Mouse (Mus musculus) forelimb bud, embryonic 11.5 days (tissue): ENCODE data around the gene Zfp280b.
"Not testable (repeated sequence)": the region's sequence is repeated elsewhere in the genome, so short reads cannot be mapped to it uniquely, and the experiment has no call there.

ENCODE experiments used
- DNase-seq: peaks from one replicate; pipeline ENCODE4 v3.0.0-alpha.2; 2012; ENCODE audit warnings: low read depth, low spot score

Gene Zfp280b

GRCm38 (mm10) chr10:76032402-76033118, at the start of gene Zfp280b:
TSS of gene Zfp280b (plus strand) at chr10:76032650.
- DNase-seq: peak; percentile 95

- DNase-seq: no peak
Measured at GRCm38 (mm10) chr10:75990430-75991042, 41.9 kb upstream of the Zfp280b start.

DNA sequence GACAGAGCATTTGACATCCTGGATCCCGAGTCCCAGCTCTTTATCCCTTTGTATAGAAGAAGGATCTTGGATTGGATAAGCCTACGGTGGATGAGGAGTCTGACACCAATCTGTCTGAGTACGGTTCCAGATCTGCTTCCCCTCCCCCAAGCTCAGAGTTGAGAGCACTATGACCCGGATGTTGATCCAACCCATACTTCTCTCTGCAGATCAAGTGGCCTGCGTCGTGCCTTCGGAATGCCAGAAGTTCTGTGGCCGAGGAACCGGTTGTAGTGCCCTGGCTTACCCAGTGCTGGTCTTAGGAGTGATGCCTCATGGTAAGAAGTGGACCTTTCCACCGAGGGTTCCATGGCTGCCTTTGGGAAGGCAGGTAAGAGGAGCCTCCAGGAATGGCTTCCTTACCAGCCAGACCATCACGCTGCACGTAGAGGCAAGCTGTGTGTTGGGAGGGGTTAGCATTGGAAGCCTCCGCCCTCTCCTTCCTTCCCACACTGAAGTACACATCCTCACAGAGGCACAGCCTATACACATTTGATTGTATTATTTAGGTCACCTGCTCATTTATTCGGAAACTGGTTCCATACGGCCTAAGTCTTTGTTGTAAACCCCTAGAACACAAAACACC, 38.7 kb upstream of the Zfp280b start:
- DNase-seq: no peak

DNA sequence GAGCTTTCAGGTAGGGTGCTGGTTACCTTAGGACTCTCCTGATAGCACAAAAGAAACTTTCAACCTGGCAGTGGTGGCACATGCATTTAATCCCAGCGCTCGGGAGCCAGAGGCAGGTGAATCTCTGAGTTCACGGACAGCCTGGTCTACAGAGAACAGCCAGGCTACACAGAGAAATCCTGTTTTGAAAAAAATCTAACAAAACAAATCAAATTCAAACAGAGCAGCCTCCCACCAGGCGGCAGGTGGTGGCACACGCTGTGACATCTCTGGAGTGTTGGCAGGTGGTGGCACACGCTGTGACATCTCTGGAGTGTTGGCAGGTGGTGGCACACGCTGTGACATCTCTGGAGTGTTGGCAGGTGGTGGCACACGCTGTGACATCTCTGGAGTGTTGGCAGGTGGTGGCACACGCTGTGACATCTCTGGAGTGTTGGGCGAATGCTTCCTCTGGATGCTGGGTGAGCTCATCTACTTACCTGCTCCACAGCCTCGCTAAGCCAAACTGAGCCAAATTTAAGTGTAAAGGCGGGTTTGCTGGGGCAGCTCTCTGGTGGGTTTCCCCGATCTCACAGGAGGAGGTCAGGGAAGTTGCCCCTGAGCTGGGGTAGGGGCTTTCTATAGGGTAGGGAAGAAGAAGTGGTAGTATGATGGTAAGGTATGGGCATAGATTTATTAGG, 37.8 kb upstream of the Zfp280b start:
- DNase-seq: not testable (repeated sequence)

GRCm38 (mm10) chr10:75995463-75995862, 37.0 kb upstream of the Zfp280b start:
- no peak for DNase-seq

- DNase-seq: no peak
Measured at GRCm38 (mm10) chr10:75996315-75996714, 36.1 kb upstream of the Zfp280b start.

DNA sequence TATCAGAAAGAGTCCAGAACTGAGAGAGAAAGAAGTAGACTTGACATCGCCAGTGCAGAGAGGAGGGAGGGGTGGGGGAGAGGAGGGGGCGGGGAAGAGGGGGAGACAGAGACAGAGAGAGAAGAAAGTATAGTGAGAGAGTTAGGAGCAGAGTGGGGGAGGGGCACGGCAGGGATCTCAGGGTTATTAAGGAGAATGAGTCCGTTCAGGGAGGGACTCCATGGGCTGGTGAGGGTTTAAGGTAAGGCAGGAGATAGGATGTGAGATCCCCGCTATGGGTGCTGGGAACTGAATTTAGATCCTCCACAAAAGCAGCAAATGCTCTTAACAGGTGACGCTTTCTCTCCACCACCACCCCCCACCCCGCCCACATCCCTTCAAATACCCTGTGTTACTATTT, 31.3 kb upstream of the Zfp280b start:
- no peak for DNase-seq

DNA sequence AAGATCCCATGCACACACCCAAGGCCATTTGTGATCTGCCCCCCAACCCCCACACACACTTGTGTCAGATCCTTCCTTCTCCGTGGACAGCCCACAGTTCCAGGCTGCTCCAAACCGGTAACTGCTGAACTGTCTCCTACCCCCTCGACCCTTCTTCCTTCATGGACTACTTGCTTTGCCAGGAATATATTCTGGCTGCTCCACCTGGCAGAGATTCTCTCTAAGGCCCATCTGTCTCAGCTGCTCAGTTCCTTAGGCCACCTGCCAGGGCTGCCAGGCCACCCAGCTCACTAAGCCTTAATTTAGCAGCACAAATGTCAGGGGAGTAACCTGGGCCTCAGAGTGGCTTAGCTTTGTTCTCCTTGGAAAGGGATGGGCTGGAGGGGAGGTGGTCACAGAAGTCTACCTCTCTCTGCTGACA, 30.3 kb upstream of the Zfp280b start:
- no peak for DNase-seq

DNA sequence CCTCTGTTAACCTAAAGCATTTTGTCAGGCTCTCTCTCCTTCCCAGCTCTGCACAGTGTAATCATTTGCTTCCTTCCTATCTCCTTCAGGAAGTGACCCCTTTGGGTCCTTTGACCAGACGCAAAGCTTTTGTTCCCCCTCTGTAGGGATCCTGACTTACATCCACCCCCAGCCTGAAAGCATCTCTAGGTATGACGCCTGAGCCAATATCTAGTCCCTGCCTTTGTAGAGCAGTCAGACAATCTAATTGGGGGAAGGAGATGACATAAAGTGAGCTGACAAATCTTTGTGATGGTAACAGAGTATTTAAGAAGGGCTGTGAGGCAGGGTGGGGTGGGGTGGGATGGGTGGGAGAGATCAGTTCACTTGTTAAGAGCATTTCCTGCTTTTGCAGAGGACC, 29.8 kb upstream of the Zfp280b start:
- DNase-seq: no peak

- DNase-seq: no peak
Measured at GRCm38 (mm10) chr10:76003221-76003620, 29.2 kb upstream of the Zfp280b start.

DNA sequence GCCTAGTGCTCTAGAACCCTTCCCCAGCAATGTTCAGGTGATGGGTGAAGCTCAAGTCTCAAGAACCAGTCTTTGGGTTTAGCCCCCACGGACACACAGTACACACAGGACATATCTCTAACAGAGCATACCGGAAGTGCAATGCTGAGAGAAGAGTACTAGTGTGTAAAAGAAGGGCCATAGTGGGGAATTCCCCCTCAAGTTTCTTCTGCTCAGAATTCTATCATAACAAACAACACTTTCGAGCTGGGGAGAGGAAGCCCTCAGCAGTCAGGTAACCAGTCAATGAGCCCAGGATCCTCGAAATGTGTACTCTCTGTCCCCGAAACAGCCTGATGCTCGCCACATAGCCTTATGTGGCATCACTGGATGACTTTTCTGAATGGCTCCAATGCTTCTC, 26.1 kb upstream of the Zfp280b start:
- DNase-seq: no peak

DNA sequence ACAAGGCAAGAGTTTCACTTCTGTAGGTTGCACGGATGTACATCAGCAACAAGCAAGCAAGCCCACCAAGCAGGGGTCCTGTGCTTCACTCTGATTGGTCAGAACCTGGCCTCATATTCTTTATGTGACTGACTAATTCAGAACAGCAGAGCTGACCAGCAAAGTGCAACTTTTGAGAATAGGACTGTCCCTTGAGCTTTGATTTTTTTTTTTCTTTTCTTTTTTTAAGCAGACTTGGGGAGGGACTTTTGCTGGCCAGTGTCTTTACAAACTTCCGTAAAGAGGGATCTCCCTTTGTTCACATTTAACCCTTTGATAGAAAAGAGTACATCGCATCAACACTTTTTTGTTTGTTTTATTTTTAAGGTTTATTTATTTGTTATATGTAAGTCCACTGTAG, 22.6 kb upstream of the Zfp280b start:
- DNase-seq: no peak

- no peak for DNase-seq
Measured at GRCm38 (mm10) chr10:76012922-76013321, 19.5 kb upstream of the Zfp280b start.

DNA sequence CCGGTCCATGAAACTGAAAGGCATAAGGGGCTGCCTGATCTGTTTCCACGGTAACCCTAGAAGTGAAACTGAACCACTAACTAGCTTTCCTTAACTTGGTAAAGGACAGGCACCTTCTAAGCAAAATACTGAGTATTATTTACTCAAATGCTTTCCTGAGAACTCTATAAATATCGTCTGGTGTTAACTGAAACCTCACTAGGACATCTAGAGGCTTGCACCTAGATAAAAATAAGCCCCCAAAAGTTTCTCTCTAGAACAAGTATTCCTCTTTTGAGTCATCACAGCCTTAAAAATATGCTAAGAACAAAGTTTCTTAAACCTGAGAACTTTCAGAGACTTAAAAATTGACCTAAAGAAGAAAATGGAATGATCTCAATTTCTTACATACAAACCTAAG, 15.6 kb upstream of the Zfp280b start:
- no peak for DNase-seq

- DNase-seq: no peak
Measured at GRCm38 (mm10) chr10:76021728-76022127, 10.7 kb upstream of the Zfp280b start.

- no peak for DNase-seq
Measured at GRCm38 (mm10) chr10:76023921-76024320, 8.5 kb upstream of the Zfp280b start.

- no peak for DNase-seq
Measured at GRCm38 (mm10) chr10:76025470-76026190, 6.8 kb upstream of the Zfp280b start.

- no peak for DNase-seq
Measured at GRCm38 (mm10) chr10:76027127-76028015, 5.1 kb upstream of the Zfp280b start.

- DNase-seq: no peak
Measured at GRCm38 (mm10) chr10:76028016-76028366, 4.5 kb upstream of the Zfp280b start.

GRCm38 (mm10) chr10:76028396-76028795, 4.1 kb upstream of the Zfp280b start:
- no peak for DNase-seq

- no peak for DNase-seq
Measured at GRCm38 (mm10) chr10:76029276-76029675, 3.2 kb upstream of the Zfp280b start.
